Mouse (Mus musculus) c-Kit-positive CD71-negative TER-119-negative erythroid progenitor cells, embryonic 14.5 days (primary cell): Measurements from ENCODE around the gene Mapk1ip1.
A peak's percentile ranks its signal among the peaks of the same experiment; 100 is the strongest.

Experiments
- DNase-seq: peaks from one replicate; pipeline ENCODE4 v3.0.0-alpha.2; 2013; ENCODE audit warnings: low read depth

Gene Mapk1ip1

GRCm38 (mm10) chr7:138835028-138835427 is 11.0 kb downstream of the Mapk1ip1 start:
- no peak for DNase-seq

DNA sequence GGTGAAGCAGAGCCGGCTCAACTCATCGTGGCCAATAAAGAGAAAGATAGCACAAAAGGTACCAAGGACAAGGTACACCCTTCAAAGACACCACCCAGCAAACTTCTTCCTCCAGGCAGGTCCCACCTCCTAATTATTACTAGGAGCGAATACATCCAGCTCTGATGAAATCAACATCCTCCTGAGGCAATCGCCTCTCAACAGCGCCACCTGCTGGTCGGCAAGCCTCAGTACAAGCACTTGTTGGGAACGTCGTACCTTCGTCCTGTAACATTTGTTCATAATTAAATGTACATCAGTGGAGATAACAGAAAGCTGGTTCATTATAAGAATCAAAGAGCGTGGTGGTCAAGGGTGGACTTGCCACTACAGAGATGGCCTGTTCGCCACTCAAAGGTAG is 18.3 kb downstream of the Mapk1ip1 start:
- peak; percentile 44 for DNase-seq

GRCm38 (mm10) chr7:138824995-138825756 is 20.9 kb downstream of the Mapk1ip1 start:
- no peak for DNase-seq

GRCm38 (mm10) chr7:138824423-138824822 is 21.6 kb downstream of the Mapk1ip1 start:
- DNase-seq = no peak

GRCm38 (mm10) chr7:138818314-138818713 is 27.8 kb downstream of the Mapk1ip1 start:
- no peak for DNase-seq

DNA sequence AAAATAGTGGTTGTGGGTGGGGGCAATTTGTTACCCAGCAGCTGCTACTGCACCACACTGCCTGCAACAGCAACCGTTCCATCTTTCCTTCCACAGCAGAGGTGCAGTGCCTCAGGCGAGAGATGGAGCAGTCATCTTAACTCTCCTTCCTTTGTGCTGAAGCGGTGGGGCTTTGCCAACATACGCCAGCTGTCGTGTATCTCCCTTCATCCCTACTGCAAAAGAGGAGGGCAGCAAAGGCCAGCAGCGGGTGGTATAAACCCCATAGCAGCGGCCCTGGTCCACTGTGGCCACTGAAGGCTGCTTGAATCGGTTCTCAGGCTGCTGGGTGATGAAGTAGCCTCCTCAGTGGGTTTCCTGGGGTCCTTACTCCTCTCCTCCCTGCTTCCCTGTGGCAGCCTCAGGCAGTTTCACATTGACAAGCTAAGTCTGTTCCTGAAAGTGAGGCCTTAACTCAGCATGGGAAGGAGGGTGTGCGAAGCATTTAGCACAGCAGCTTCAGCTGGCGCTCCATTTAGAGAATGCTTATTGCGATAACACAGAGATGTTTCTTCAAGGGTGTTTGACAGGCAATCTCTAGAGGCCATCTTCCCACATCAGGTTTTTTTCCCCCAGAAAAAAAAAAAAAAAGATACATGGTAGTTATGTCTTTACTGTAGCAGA is 32.7 kb downstream of the Mapk1ip1 start:
- DNase-seq = no peak

- DNase-seq = no peak
Observed at GRCm38 (mm10) chr7:138807146-138807545, 38.9 kb downstream of the Mapk1ip1 start.

GRCm38 (mm10) chr7:138803386-138803785 is 42.7 kb downstream of the Mapk1ip1 start:
- DNase-seq = no peak

GRCm38 (mm10) chr7:138788109-138788508 is 58.0 kb downstream of the Mapk1ip1 start:
- DNase-seq = no peak
